In genomic region chr2:130362511-130363026, GRCm38 (mm10) we compare ENCODE assay signal across 8 mouse cellular contexts. TPM values are rescaled to one million over a fixed set of nuclear protein-coding genes. Genes with fewer than 3 reads are reported as not detected.
DNase-seq lines count a peak whose midpoint lies in the region; ATAC-seq lines count a peak whose summit lies in the region.

No protein-coding gene starts in this region.

- no peak overlapping the region for H3K4me2 ChIP-seq in lung, embryonic 16.5 days (ENCODE audit: low read depth, low read length)

- H3K27me3 ChIP-seq in heart, embryonic 10.5 days (ENCODE audit: insufficient read depth, poor library complexity, severe bottlenecking) = peaks cover 94% of the 10 kb centered on the region
- peaks cover 46% of the 10 kb centered on the region for H3K27me3 ChIP-seq in lung, embryonic 16.5 days (ENCODE audit: control insufficient read depth, insufficient read depth, low read depth, low read length)

- 0 out of 2 replicates have a peak, but pooled peaks have one; percentile 48 for ATAC-seq in lung, embryonic 16.5 days (ENCODE audit: low read depth)
- no peak for ATAC-seq in erythroid progenitor cell, adult 5-6 weeks (replicated peaks; ENCODE audit: low FRiP score, poor library complexity, severe bottlenecking)

- WGBS in heart, embryonic 10.5 days = 2% methylated on average over 14 of the region's 14 CpGs
- 5% methylated on average over 14 of the region's 14 CpGs for WGBS in lung, embryonic 16.5 days

- no peak overlapping the region for H3K9ac ChIP-seq in lung, embryonic 16.5 days (ENCODE audit: low read length)

- peaks cover 21% of the 10 kb centered on the region for H3K4me1 ChIP-seq in heart, embryonic 10.5 days
- H3K4me1 ChIP-seq in lung, embryonic 16.5 days (replicated peaks; ENCODE audit: control insufficient read depth, insufficient read depth, low read length) = no peaks in the 10 kb centered on the region

- H3K36me3 ChIP-seq in heart, embryonic 10.5 days = no peaks in the 10 kb centered on the region
- no peaks in the 10 kb centered on the region for H3K36me3 ChIP-seq in lung, embryonic 16.5 days (ENCODE audit: control insufficient read depth, insufficient read depth, low read length)

- no peak overlapping the region for H3K27ac ChIP-seq in heart, embryonic 10.5 days
- no peak overlapping the region for H3K27ac ChIP-seq in lung, embryonic 16.5 days (ENCODE audit: low read length)

- no peak overlapping the region for H3K4me3 ChIP-seq in heart, embryonic 10.5 days
- no peak overlapping the region for H3K4me3 ChIP-seq in lung, embryonic 16.5 days (ENCODE audit: low read length)

- peak; percentile 10 to 47 for DNase-seq in urinary bladder, adult 18-20 months (ENCODE audit: low spot score in 2 of 2)
- DNase-seq in urinary bladder, postnatal 10 days (ENCODE audit: low spot score) = no peak
- peak; percentile 8 for DNase-seq in c-Kit-positive CD71-positive TER-119-positive erythroid progenitor cells, embryonic 14.5 days (ENCODE audit: low spot score)
- DNase-seq in heart, embryonic 10.5 days (ENCODE audit: low spot score) = peak; percentile 81
- peak; percentile 69 for DNase-seq in kidney, postnatal 14 days
- DNase-seq in right cerebral cortex, postnatal 14 days = peak; percentile 70

- no peaks in the 10 kb centered on the region for H3K9me3 ChIP-seq in heart, embryonic 10.5 days
- no peaks in the 10 kb centered on the region for H3K9me3 ChIP-seq in lung, embryonic 16.5 days (ENCODE audit: control insufficient read depth, low read length)

RNA-seq across cellular contexts. Expression of gene Cpxm1, which starts 34.8 kb away (rescaled TPM):
- 36.2 and 57.6 TPM in 2 replicates for polyA plus RNA-seq in heart, embryonic 10.5 days (2016; fragmentation: Nextera tagmentation; extraction: Ambion mirVana)
- 62.2 and 65.8 TPM in 2 replicates for polyA plus RNA-seq in lung, embryonic 16.5 days (2015; fragmentation: Nextera tagmentation; extraction: Ambion mirVana)
- not detected in 2 replicates for total RNA-seq in erythroid progenitor cell, adult 5-6 weeks (2015; ENCODE audit: low replicate concordance)
- not detected in 2 replicates for total RNA-seq in erythroid progenitor cell, adult 5-6 weeks (2017; ENCODE audit: low replicate concordance)

RNA-seq across cellular contexts. Expression of gene Gm28372, which starts 42.5 kb away (rescaled TPM):
- polyA plus RNA-seq in heart, embryonic 10.5 days (2016; fragmentation: Nextera tagmentation; extraction: Ambion mirVana) = not detected in 2 replicates
- not detected in 2 replicates for polyA plus RNA-seq in lung, embryonic 16.5 days (2015; fragmentation: Nextera tagmentation; extraction: Ambion mirVana)
- total RNA-seq in erythroid progenitor cell, adult 5-6 weeks (2015; ENCODE audit: low replicate concordance) = not detected in 2 replicates
- total RNA-seq in erythroid progenitor cell, adult 5-6 weeks (2017; ENCODE audit: low replicate concordance) = not detected in 2 replicates

RNA-seq across cellular contexts. Expression of gene 1700020A23Rik, which starts 42.5 kb away (rescaled TPM):
- polyA plus RNA-seq in heart, embryonic 10.5 days (2016; fragmentation: Nextera tagmentation; extraction: Ambion mirVana) = 0.28 TPM in 1 of 2 replicates, not detected in the other
- polyA plus RNA-seq in lung, embryonic 16.5 days (2015; fragmentation: Nextera tagmentation; extraction: Ambion mirVana) = 0.31 TPM in 1 of 2 replicates, not detected in the other
- total RNA-seq in erythroid progenitor cell, adult 5-6 weeks (2015; ENCODE audit: low replicate concordance) = not detected in 2 replicates
- total RNA-seq in erythroid progenitor cell, adult 5-6 weeks (2017; ENCODE audit: low replicate concordance) = not detected in 2 replicates

RNA-seq across cellular contexts. Expression of gene Tmem239, which starts 43.7 kb away (rescaled TPM):
- polyA plus RNA-seq in heart, embryonic 10.5 days (2016; fragmentation: Nextera tagmentation; extraction: Ambion mirVana) = not detected in 2 replicates
- not detected in 2 replicates for polyA plus RNA-seq in lung, embryonic 16.5 days (2015; fragmentation: Nextera tagmentation; extraction: Ambion mirVana)
- not detected in 2 replicates for total RNA-seq in erythroid progenitor cell, adult 5-6 weeks (2015; ENCODE audit: low replicate concordance)
- total RNA-seq in erythroid progenitor cell, adult 5-6 weeks (2017; ENCODE audit: low replicate concordance) = not detected in 2 replicates
